Mouse (Mus musculus): ENCODE measurements at regions not wholly inside any gene's neighbourhood (a gene's known extent, or its start where the extent isn't known, plus 50 kb on each side); places are given as distances from the start of the nearest gene placed in this dataset.

DNA sequence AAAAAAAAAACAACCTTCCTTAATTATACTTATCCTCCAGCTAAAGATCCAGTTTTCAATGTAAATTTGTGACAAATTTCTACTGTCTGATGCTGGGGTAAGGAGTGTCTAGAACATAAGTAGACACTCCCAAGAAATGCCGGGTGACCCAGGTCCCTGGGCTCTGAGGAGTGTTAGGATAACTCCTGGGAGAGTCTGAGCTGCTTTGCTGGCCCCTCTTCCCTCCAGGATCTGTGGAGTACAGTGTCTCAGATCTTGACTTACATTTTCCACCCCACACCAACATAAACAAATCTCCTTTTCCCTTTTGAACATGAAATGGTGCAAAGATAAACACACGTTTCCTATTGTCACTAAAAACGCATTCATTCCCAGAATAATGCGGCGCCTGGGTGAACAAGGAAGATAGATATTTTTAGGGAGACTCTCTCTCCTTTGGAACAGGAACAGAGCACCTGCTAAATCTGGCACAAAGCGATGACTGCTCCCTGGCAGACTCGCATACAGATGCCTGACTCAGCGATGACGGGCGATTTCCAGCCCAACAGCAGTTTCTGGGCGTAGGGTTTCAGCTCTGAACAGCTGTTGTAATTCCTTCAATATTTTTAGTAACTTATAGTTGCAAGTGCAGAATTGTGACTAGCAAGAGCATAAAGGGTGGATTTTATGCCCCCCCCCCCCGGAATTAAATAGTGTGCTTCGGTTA is 91.3 kb downstream of the Cavin4 start:
- Histone ChIP-seq H3K27me3 (ENCODE audit: control insufficient read depth, insufficient read depth, insufficient read length) (no peaks in the 10 kb centered on the region), H3K79me3 (ENCODE audit: low read depth) (no peaks in the 10 kb centered on the region), H3ac (ENCODE audit: control insufficient read depth, insufficient read length, low read depth) (no peak overlapping the region), H3K79me2 (ENCODE audit: control insufficient read depth, insufficient read depth) (no peaks in the 10 kb centered on the region), H3K4me3 (ENCODE audit: insufficient read depth, poor library complexity, severe bottlenecking) (no peak overlapping the region), H3K36me3 (ENCODE audit: control insufficient read depth, insufficient read depth) (no peaks in the 10 kb centered on the region)
- TF ChIP-seq FOSL1 (IDR thresholded peaks at IDR 0.05; ENCODE audit: insufficient read depth, low read length, poor library complexity, severe bottlenecking) (peak; percentile 50), MYOD1 (IDR thresholded peaks at IDR 0.05; ENCODE audit: control insufficient read depth, insufficient read length, low read depth) (peak; percentile 95), CEBPB (IDR thresholded peaks at IDR 0.05; ENCODE audit: low read depth) (no peak), MAX (IDR thresholded peaks at IDR 0.05) (no peak)

GRCm38 (mm10) chr4:48760625-48761024 is 97.3 kb downstream of the Cavin4 start:
- Histone ChIP-seq H3K79me3 (ENCODE audit: low read depth) (no peaks in the 10 kb centered on the region), H3K27me3 (ENCODE audit: control insufficient read depth, insufficient read depth, insufficient read length) (no peaks in the 10 kb centered on the region), H3ac (ENCODE audit: control insufficient read depth, insufficient read length, low read depth) (no peak overlapping the region), H3K4me3 (ENCODE audit: insufficient read depth, poor library complexity, severe bottlenecking) (no peak overlapping the region), H3K79me2 (ENCODE audit: control insufficient read depth, insufficient read depth) (no peaks in the 10 kb centered on the region), H3K36me3 (ENCODE audit: control insufficient read depth, insufficient read depth) (no peaks in the 10 kb centered on the region)
- TF ChIP-seq MYOD1 (IDR thresholded peaks at IDR 0.05; ENCODE audit: control insufficient read depth, insufficient read length, low read depth) (no peak), MYOG (IDR thresholded peaks at IDR 0.05; ENCODE audit: control insufficient read depth, extremely low read depth, insufficient read length) (no peak), USF1 (IDR thresholded peaks at IDR 0.05; ENCODE audit: low read depth) (no peak), MAX (IDR thresholded peaks at IDR 0.05) (no peak), CEBPB (IDR thresholded peaks at IDR 0.05; ENCODE audit: low read depth) (no peak), CTCF (IDR thresholded peaks at IDR 0.05; ENCODE audit: control insufficient read depth, insufficient read depth, insufficient read length) (no peak), FOSL1 (IDR thresholded peaks at IDR 0.05; ENCODE audit: insufficient read depth, low read length, poor library complexity, severe bottlenecking) (no peak)

GRCm38 (mm10) chr4:48766458-48766857 is 103.1 kb downstream of the Cavin4 start:
- H3K36me3 ChIP-seq (ENCODE audit: control insufficient read depth, insufficient read depth), result no peaks in the 10 kb centered on the region
- no peaks in the 10 kb centered on the region for H3K79me2 ChIP-seq (ENCODE audit: control insufficient read depth, insufficient read depth)
- TF ChIP-seq USF1 (IDR thresholded peaks at IDR 0.05; ENCODE audit: low read depth), result no peak
- no peaks in the 10 kb centered on the region for H3K79me3 ChIP-seq (ENCODE audit: low read depth)
- no peak overlapping the region for H3ac ChIP-seq (ENCODE audit: control insufficient read depth, insufficient read length, low read depth)
- H3K27me3 ChIP-seq (ENCODE audit: control insufficient read depth, insufficient read depth, insufficient read length), result no peaks in the 10 kb centered on the region
- H3K4me3 ChIP-seq (ENCODE audit: insufficient read depth, poor library complexity, severe bottlenecking), result no peak overlapping the region

DNA sequence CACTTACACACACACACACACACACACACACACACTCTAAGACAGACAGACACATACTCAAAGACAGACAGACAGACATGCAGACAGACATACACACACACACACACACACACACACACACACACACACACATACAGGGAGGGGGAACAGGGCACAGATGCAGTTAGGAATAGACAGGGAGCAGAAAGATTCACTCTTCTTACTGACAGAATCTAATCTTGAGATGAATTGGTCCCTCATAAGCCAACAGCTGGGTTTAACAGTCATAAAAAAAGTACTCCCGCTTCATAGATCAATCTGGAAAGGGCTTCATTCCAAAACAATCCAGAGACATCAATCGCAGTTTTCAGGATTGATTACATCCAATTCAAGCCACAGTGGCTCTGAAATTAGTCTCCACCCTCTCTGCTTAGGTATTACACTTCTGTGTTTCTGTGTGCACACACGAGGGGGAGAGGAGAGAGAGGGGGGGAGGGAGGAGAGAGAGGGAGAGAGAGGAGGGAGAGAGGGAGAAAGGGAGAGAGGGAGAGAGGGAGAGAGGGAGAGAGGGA is 107.2 kb downstream of the Cavin4 start:
- H3K79me3 ChIP-seq (ENCODE audit: low read depth), result no peaks in the 10 kb centered on the region
- no peaks in the 10 kb centered on the region for H3K36me3 ChIP-seq (ENCODE audit: control insufficient read depth, insufficient read depth)
- no peak overlapping the region for H3ac ChIP-seq (ENCODE audit: control insufficient read depth, insufficient read length, low read depth)
- H3K79me2 ChIP-seq (ENCODE audit: control insufficient read depth, insufficient read depth), result no peaks in the 10 kb centered on the region
- TF ChIP-seq CEBPB (IDR thresholded peaks at IDR 0.05; ENCODE audit: low read depth) (no peak), MYOG (IDR thresholded peaks at IDR 0.05; ENCODE audit: control insufficient read depth, extremely low read depth, insufficient read length) (no peak), FOSL1 (IDR thresholded peaks at IDR 0.05; ENCODE audit: insufficient read depth, low read length, poor library complexity, severe bottlenecking) (no peak), MAX (IDR thresholded peaks at IDR 0.05) (no peak), USF1 (IDR thresholded peaks at IDR 0.05; ENCODE audit: low read depth) (no peak), CTCF (IDR thresholded peaks at IDR 0.05; ENCODE audit: control insufficient read depth, insufficient read depth, insufficient read length) (no peak), MYOD1 (IDR thresholded peaks at IDR 0.05; ENCODE audit: control insufficient read depth, insufficient read length, low read depth) (no peak)
- H3K4me3 ChIP-seq (ENCODE audit: insufficient read depth, poor library complexity, severe bottlenecking), result no peak overlapping the region
- no peaks in the 10 kb centered on the region for H3K27me3 ChIP-seq (ENCODE audit: control insufficient read depth, insufficient read depth, insufficient read length)

- H3K36me3 ChIP-seq (ENCODE audit: control insufficient read depth, insufficient read depth), result no peaks in the 10 kb centered on the region
- H3K79me2 ChIP-seq (ENCODE audit: control insufficient read depth, insufficient read depth), result no peaks in the 10 kb centered on the region
- TF ChIP-seq USF1 (IDR thresholded peaks at IDR 0.05; ENCODE audit: low read depth), result peak; percentile 35
- no peak for TF ChIP-seq CTCF (IDR thresholded peaks at IDR 0.05; ENCODE audit: control insufficient read depth, insufficient read depth, insufficient read length)
- no peak overlapping the region for H3ac ChIP-seq (ENCODE audit: control insufficient read depth, insufficient read length, low read depth)
- H3K4me3 ChIP-seq (ENCODE audit: insufficient read depth, poor library complexity, severe bottlenecking), result no peak overlapping the region
- H3K79me3 ChIP-seq (ENCODE audit: low read depth), result no peaks in the 10 kb centered on the region
- no peaks in the 10 kb centered on the region for H3K27me3 ChIP-seq (ENCODE audit: control insufficient read depth, insufficient read depth, insufficient read length)
These were observed 107.8 kb downstream of the Cavin4 start for GRCm38 (mm10) chr4:48770954-48771665.

- Histone ChIP-seq H3ac (ENCODE audit: control insufficient read depth, insufficient read length, low read depth) (no peak overlapping the region), H3K4me3 (ENCODE audit: insufficient read depth, poor library complexity, severe bottlenecking) (no peak overlapping the region), H3K79me3 (ENCODE audit: low read depth) (no peaks in the 10 kb centered on the region), H3K36me3 (ENCODE audit: control insufficient read depth, insufficient read depth) (no peaks in the 10 kb centered on the region), H3K27me3 (ENCODE audit: control insufficient read depth, insufficient read depth, insufficient read length) (no peaks in the 10 kb centered on the region), H3K79me2 (ENCODE audit: control insufficient read depth, insufficient read depth) (no peaks in the 10 kb centered on the region)
- no peak for TF ChIP-seq MAX (IDR thresholded peaks at IDR 0.05)
- TF ChIP-seq CEBPB (IDR thresholded peaks at IDR 0.05; ENCODE audit: low read depth), result no peak
- no peak for TF ChIP-seq FOSL1 (IDR thresholded peaks at IDR 0.05; ENCODE audit: insufficient read depth, low read length, poor library complexity, severe bottlenecking)
- no peak for TF ChIP-seq CTCF (IDR thresholded peaks at IDR 0.05; ENCODE audit: control insufficient read depth, insufficient read depth, insufficient read length)
- TF ChIP-seq MYOG (IDR thresholded peaks at IDR 0.05; ENCODE audit: control insufficient read depth, extremely low read depth, insufficient read length), result no peak
- no peak for TF ChIP-seq USF1 (IDR thresholded peaks at IDR 0.05; ENCODE audit: low read depth)
- no peak for TF ChIP-seq MYOD1 (IDR thresholded peaks at IDR 0.05; ENCODE audit: control insufficient read depth, insufficient read length, low read depth)
These were observed 108.5 kb downstream of the Cavin4 start for GRCm38 (mm10) chr4:48771836-48772235.

Data from C2C12 (cell line).